Mouse (Mus musculus) testis, postnatal 14 days (tissue): ENCODE results near the gene Zfp141.

ENCODE experiments used
- DNase-seq: peaks from one replicate; pipeline ENCODE4 v3.0.0; 2021; ENCODE audit warnings: low spot score

Gene Zfp141

GRCm38 (mm10) chr7:42505588-42505987, at the start of gene Zfp141:
TSS of gene Zfp141 (minus strand) at chr7:42505740.
- DNase-seq: peak; percentile 84

DNA sequence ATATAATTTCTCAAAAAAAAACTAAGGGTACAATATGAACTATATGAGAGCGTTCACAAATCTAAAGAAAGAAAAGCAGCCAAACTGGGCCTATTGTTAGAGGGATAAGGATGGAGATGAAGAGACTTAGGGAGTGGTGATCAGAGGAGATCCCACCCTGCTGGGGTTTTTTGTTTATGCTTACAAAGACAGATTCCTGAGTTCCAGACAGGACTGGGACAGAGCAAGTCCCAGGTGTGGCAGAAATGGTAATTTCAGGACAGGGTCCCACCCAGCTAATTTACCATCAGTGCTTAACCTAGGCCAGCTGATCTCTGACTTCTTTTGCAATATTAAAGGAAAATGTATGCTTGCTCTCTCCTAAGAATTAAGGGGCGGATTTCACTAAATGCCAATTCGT, 46.2 kb upstream of the Zfp141 start:
- no peak for DNase-seq

GRCm38 (mm10) chr7:42505186-42505585, 354 bp downstream of the Zfp141 start:
- DNase-seq: no peak

DNA sequence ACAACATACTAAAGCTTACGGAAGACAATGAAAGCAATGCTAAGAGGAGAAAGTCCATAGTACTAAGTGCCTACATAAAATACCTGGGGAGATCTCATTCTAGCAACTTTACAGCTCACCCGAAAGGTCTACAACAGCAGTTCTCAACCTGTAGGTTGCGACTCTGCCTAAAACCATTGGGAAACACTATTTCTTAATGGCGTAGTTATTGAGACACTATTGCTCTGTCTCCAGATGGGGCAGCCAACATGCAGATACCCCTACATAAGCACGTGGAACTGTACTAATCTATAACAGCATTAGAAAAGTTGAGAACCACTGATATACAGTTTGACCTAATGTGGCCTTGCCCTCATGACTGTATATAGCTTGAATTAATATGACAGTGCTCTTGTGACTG, 7.3 kb downstream of the Zfp141 start:
- DNase-seq: no peak

DNA sequence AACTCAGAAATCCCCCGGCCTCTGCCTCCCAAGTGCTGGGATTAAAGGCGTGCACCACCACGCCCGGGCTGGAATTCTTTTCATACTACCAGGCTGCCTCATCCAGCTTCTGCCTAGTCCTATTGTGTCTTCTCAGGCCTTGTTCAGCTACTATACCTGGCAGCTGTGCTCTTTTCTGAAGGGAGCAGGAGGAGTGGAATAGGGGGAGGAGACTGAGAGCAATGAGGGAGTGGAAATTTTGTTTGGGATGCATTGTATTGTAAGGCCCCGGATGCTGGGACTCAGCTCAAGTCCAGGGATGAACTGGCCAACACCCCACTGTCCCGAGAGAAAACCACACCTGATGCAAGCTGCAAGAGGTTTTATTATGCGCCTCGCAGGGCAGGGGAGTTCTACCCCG, 8.2 kb downstream of the Zfp141 start:
- DNase-seq: peak; percentile 14

GRCm38 (mm10) chr7:42496202-42496601, 9.3 kb downstream of the Zfp141 start:
- no peak for DNase-seq

- no peak for DNase-seq
Measured at GRCm38 (mm10) chr7:42490859-42491258, 14.7 kb downstream of the Zfp141 start.

DNA sequence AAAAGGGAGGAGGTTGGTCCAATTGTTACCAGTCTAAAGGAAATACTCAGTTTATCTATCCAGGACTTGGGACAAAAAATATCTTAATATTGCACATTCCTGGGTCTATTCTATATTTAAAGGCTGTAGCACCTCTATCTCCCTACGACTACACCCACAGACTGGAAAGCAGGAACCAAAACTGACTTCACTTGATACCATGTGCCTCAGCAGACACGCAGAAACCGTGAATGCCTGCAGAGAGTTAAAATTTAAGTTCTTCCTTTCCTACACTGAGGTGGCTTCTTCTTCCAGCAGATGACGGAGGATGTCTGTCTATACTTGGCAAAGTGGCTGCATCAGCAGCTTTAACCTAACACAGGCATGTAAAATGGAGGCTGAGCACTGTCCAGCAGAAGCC, 15.2 kb downstream of the Zfp141 start:
- no peak for DNase-seq

- no peak for DNase-seq
Measured at GRCm38 (mm10) chr7:42454640-42455039, 50.9 kb downstream of the Zfp141 start.

DNA sequence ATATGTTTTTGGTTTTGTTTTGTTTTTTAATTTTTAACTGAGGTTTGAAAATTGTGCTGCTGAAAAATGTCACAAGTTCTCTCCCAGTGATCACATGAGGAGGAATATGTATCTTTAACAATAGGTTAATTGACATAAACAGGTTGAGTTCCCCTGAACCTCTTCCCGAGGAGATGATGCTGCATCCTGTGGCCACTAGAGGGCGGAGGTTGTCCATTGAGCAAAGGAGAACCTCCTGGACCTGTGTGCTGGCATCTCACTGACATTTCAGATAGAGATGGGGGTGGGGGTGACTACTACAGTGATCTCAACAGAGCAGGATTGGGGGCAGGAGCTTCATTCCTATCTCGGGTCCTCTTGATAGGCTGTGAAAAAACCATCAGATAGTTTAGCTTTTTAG, 54.9 kb downstream of the Zfp141 start:
- DNase-seq: no peak

- no peak for DNase-seq
Measured at GRCm38 (mm10) chr7:42447850-42448249, 57.7 kb downstream of the Zfp141 start, which contains the start of gene 4933421I07Rik. TSS of gene 4933421I07Rik (minus strand) at chr7:42448120.

DNA sequence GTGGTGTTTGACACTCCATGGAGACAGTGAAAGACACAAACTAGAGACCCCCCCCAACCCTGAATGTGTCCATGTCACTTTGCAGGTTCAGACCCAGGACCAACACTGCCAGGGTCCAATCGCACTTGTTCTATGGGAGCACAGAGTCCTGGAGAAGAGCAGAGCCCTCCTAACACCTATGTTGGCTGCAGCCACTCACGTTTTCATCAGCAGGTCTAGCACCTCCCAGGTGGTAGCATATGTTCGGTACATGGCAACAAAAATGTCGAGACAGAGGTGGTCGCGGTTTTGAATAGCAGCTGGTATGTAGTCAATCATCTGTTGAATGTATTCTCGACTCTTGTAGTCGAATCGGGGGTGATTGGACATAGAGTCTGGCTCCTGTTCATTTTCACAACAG, 58.2 kb downstream of the Zfp141 start:
- no peak for DNase-seq
